Mouse (Mus musculus) forebrain, postnatal 0 days (tissue): ENCODE measurements at regions not wholly inside any gene's neighbourhood (a gene's known extent, or its start where the extent isn't known, plus 50 kb on each side); places are given as distances from the start of the nearest gene placed in this dataset.

Experiments
- ATAC-seq: fragments of 200-750 bp; cut with Nextera tagmentation; 2 replicates; pipeline ENCODE4 v1.8.0; 2017; ENCODE audit warnings: mild to moderate bottlenecking, moderate library complexity
- DNase-seq: peaks from one replicate; pipeline ENCODE4 v3.0.0-alpha.2; 2015
- H3K27ac ChIP-seq: fragments of 300-500 bp; sonication (generic); 2 replicates; pipeline ENCODE4 v1.5.1; 2014; ENCODE audit warnings: low read depth, mild to moderate bottlenecking, antibody characterized with exemption, low read length, moderate library complexity, mixed read lengths
- H3K27me3 ChIP-seq: fragments of 300-500 bp; sonication (generic); 2 replicates; pipeline ENCODE4 v1.6.1; 2014; ENCODE audit warnings: mild to moderate bottlenecking, low read length, mixed read lengths; ENCODE audit not compliant: insufficient read depth
- H3K36me3 ChIP-seq: fragments of 300-500 bp; sonication (generic); 2 replicates; pipeline ENCODE4 v1.6.1; 2014; ENCODE audit warnings: mild to moderate bottlenecking, moderate library complexity; ENCODE audit not compliant: insufficient read depth
- H3K4me1 ChIP-seq: fragments of 300-500 bp; sonication (generic); 2 replicates; pipeline ENCODE4 v1.6.1; 2014; ENCODE audit warnings: antibody characterized with exemption; ENCODE audit not compliant: insufficient read depth
- H3K4me2 ChIP-seq: fragments of 300-500 bp; sonication (generic); 2 replicates; pipeline ENCODE4 v1.6.1; 2014; ENCODE audit warnings: low read depth, mild to moderate bottlenecking, moderate library complexity
- H3K4me3 ChIP-seq: fragments of 300-500 bp; sonication (generic); 2 replicates; pipeline ENCODE4 v1.5.1; 2014; ENCODE audit warnings: low read depth, low read length, mixed read lengths
- H3K9ac ChIP-seq: fragments of 300-500 bp; sonication (generic); 2 replicates; pipeline ENCODE4 v1.6.1; 2014; ENCODE audit warnings: mild to moderate bottlenecking
- H3K9me3 ChIP-seq: fragments of 300-500 bp; sonication (generic); 2 replicates; pipeline ENCODE4 v1.6.1; 2016; ENCODE audit warnings: low read length
- CTCF ChIP-seq: sonication (generic); IDR thresholded peaks from 2 replicates; pipeline ENCODE4 v1.5.1; 2016; ENCODE audit warnings: antibody characterized with exemption, control low read depth, low read depth
- WGBS: fragments of 180-500 bp; shearing (Covaris S2); extraction: QIAGEN DNeasy Blood & Tissue Kit; methylation state at CpG from one replicate; pipeline ENCODE4 v1.1.7; 2014; 5-methylcytosine and 5-hydroxymethylcytosine counted together

DNA sequence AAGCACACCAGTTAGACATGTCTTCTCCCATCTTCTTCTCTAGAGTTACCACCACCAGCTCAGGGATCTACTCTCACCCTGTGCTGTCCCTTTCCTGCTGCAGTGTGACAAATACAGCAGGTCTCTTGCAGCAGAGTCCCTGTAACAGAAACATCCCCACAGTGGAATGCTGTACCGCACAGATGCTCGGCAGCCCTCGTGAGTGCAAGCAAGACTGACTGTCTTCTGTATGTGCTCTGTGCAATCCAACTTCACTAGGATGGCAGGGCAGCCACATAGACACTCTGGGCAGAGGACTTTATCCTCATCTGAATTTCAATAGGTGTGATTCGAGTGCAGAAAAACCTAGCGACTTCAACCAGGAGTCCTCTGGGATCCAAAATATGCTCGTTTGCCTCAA, 84.1 kb upstream of the Cxcl12 start:
- Histone ChIP-seq H3K4me2 (no peak overlapping the region), H3K27ac (no peak overlapping the region), H3K4me3 (no peak overlapping the region), H3K27me3 (no peaks in the 10 kb centered on the region), H3K4me1 (no peaks in the 10 kb centered on the region), H3K9me3 (no peaks in the 10 kb centered on the region), H3K36me3 (no peaks in the 10 kb centered on the region), H3K9ac (no peak overlapping the region)
- no peak for ATAC-seq
- 42% methylated on average over 6 of the region's 6 CpGs for WGBS
- TF ChIP-seq CTCF = no peak
- no peak for DNase-seq

DNA sequence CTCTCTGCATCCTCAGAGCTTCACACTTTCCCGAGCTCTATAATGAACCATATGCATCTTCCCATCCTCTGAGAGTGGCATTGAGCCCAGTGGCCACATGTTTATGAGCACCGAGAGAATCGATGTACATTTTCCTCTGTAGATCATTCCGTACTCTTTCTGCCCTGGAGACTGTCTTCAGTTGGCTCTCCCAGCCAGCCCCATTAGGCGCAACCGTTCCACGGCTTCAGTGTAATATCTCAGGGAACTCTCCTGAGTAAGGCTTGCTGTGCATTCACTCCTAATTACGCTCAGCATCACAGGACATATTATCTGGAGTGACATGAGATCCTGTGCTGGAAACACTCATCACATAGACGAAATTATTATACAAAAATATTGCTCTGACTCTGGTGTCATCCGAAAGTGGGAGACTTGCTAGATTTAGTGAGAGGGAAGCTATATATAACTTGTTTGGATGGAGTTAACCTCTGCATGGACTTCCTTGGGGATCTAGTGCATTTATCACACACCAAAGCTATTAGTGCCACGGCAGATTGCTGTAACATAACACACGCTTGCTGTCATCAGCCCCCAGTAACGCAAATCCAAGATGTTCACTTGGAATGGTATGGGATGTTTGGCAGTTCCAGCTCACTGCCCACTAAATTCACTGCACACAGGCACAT, 83.4 kb upstream of the Cxcl12 start:
- Histone ChIP-seq H3K4me3 (no peak overlapping the region), H3K9ac (no peak overlapping the region), H3K4me2 (no peak overlapping the region), H3K4me1 (no peaks in the 10 kb centered on the region), H3K27me3 (no peaks in the 10 kb centered on the region), H3K36me3 (no peaks in the 10 kb centered on the region), H3K27ac (no peak overlapping the region), H3K9me3 (no peaks in the 10 kb centered on the region)
- WGBS = 70% methylated on average over 13 of the region's 13 CpGs
- DNase-seq (peak; percentile 25), ATAC-seq (no peak)
- no peak for TF ChIP-seq CTCF

DNA sequence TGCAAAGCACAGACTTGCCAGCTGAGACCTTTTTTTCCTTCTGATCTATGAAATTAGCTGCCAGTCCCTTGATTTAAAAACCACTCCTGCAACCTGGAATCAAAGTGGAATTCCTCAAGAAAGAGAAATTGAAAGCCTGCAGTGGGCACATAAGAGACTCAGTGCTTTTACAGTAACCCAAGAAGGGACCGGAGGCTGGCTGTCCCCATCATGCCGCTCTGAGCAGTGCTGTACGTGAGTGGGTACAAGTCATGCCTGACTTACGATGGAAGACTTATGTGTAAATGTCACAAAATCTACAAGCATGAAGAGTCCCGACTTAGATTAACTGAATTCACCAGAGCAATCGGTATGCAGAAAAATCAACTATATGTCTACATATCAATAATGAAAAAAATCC, 73.6 kb upstream of the Cxcl12 start:
- no peak overlapping the region for H3K27ac ChIP-seq
- H3K9me3 ChIP-seq = no peaks in the 10 kb centered on the region
- no peak for DNase-seq
- no peak overlapping the region for H3K4me3 ChIP-seq
- H3K36me3 ChIP-seq = no peaks in the 10 kb centered on the region
- no peaks in the 10 kb centered on the region for H3K4me1 ChIP-seq
- H3K27me3 ChIP-seq = no peaks in the 10 kb centered on the region
- WGBS = 91% methylated on average over 6 of the region's 6 CpGs
- TF ChIP-seq CTCF = no peak
- ATAC-seq = no peak
- H3K4me2 ChIP-seq = no peak overlapping the region
- H3K9ac ChIP-seq = no peak overlapping the region

DNA sequence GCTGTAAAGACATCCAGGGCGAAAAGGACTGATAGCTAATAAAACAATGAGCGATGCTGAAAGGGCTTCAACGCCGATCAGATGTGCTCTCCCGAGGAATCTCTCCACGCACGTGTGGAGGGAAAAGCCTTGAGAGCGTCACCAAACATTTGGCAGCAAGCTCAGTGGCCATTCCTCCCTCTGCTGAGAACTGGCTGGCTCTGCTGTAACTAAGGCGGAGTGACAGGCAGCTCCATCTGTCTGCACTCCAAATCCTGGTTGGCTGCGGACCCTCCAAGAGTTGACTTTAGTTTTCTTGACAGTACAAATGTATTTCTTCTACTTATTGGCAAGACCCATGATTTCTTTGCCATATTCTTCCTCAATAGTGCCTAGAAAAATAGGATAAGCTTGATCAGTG, 68.5 kb upstream of the Cxcl12 start:
- WGBS = 64% methylated on average over 10 of the region's 10 CpGs
- no peaks in the 10 kb centered on the region for H3K36me3 ChIP-seq
- DNase-seq = peak; percentile 80
- no peak overlapping the region for H3K9ac ChIP-seq
- no peaks in the 10 kb centered on the region for H3K27me3 ChIP-seq
- TF ChIP-seq CTCF = no peak
- no peak overlapping the region for H3K4me2 ChIP-seq
- ATAC-seq = peak; percentile 93
- H3K27ac ChIP-seq = no peak overlapping the region
- no peaks in the 10 kb centered on the region for H3K4me1 ChIP-seq
- H3K4me3 ChIP-seq = no peak overlapping the region
- H3K9me3 ChIP-seq = no peaks in the 10 kb centered on the region

DNA sequence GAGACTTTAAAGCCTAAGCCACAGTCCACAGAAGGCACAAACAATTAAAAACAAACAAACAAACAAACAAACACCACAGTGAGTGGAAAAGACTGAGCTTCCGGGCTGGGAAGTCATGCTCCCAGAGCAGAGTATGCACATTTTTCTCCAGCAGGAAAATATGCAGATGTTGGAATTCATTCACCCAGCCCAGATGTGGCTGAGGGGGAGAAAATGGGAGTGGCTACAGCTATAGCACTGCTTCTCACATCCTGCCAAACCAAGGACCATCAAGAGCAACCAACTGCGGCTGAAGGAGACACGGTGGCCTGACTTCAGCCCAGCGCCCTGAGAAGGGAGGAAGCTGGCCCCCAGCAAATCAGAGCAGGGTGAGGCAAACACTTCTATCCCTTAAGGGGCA, 65.6 kb upstream of the Cxcl12 start:
- no peak for DNase-seq

DNA sequence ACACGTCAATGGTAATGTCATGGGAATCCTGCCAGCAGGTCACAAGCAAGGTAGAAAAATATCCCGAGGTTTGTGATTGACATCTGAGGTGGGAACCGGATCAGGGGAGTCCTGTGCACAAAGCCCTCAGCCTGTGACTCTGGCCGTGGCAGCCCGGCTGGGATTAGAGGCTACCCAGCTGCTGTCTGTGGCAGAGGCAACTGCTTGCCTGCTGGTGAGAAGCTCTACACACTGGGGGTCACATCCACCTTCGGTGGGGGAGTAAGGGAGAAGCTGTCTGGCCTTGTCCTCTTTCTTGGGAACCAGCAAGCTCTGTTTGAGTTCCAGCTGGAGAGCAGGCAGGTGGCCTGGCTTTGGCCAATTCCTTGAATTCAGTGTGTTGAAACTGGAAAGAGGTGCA, 64.3 kb upstream of the Cxcl12 start:
- no peak overlapping the region for H3K27ac ChIP-seq
- TF ChIP-seq CTCF = no peak
- no peak for DNase-seq

More for the DNA sequence above, 65.6 kb upstream of the Cxcl12 start:
- Histone ChIP-seq H3K36me3 (no peaks in the 10 kb centered on the region), H3K4me3 (no peak overlapping the region), H3K4me2 (no peak overlapping the region), H3K9ac (no peak overlapping the region), H3K27me3 (no peaks in the 10 kb centered on the region), H3K4me1 (no peaks in the 10 kb centered on the region), H3K9me3 (no peaks in the 10 kb centered on the region), H3K27ac (no peak overlapping the region)
- TF ChIP-seq CTCF = no peak
- WGBS = 88% methylated on average over 4 of the region's 4 CpGs
- ATAC-seq = no peak

DNA sequence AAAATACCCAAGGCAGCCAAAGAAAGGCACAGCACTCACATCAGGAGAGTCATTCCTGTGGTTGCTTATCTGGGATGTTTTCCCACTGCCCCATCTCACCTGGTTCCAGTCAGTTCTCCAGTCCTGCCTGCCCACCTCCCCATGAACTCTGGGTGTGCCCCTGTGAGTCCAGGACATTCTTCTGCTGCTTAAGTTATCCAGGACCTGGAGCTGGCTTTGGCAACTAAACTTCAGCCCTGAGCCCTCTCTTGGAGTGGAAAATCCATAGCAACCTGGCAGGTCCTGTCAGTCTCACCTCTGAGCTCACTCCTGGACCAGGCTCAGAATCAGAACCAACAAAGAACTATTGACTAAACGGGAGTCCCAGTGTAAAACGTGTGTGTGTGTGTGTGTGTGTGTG, 63.9 kb upstream of the Cxcl12 start:
- Histone ChIP-seq H3K27me3 (no peaks in the 10 kb centered on the region), H3K4me1 (no peaks in the 10 kb centered on the region), H3K4me2 (no peak overlapping the region), H3K9ac (no peak overlapping the region), H3K27ac (no peak overlapping the region), H3K4me3 (no peak overlapping the region), H3K36me3 (no peaks in the 10 kb centered on the region), H3K9me3 (no peaks in the 10 kb centered on the region)
- DNase-seq (no peak), ATAC-seq (no peak)
- WGBS = 62% methylated on average over 2 of the region's 2 CpGs
- TF ChIP-seq CTCF = no peak

More for the DNA sequence above, 64.3 kb upstream of the Cxcl12 start:
- no peaks in the 10 kb centered on the region for H3K36me3 ChIP-seq
- no peak overlapping the region for H3K4me2 ChIP-seq
- no peaks in the 10 kb centered on the region for H3K9me3 ChIP-seq
- H3K4me1 ChIP-seq = no peaks in the 10 kb centered on the region
- H3K27me3 ChIP-seq = no peaks in the 10 kb centered on the region
- H3K4me3 ChIP-seq = no peak overlapping the region
- no peak overlapping the region for H3K9ac ChIP-seq
- 75% methylated on average over 6 of the region's 6 CpGs for WGBS
- no peak for ATAC-seq
